Mouse (Mus musculus): Measurements from ENCODE around the gene Oxtr. TPM values are rescaled to one million over a fixed set of nuclear protein-coding genes. Genes with fewer than 3 reads are reported as not detected.

Oxtr gene
- 0.01 and 0.03 TPM in 2 replicates for polyA plus RNA-seq (2012; rRNA removed)

GRCm38 (mm10) chr6:112489910-112490559, at the start of gene Oxtr:
Oxtr (minus strand) TSS chr6:112489943.

GRCm38 (mm10) chr6:112459341-112459749, 30.4 kb downstream of the Oxtr start, which contains the start of gene Cav3:
Cav3 (plus strand) TSS chr6:112459505.

Other genes with a start within 250 kb of the Oxtr start
- 0.28 and 0.54 TPM in 2 replicates for gene Lmcd1, start 216.2 kb downstream of the Oxtr start, polyA plus RNA-seq (2012; rRNA removed)
- gene Ssu2, start 101.9 kb downstream of the Oxtr start, polyA plus RNA-seq (2012; rRNA removed) = 0.03 TPM in 1 of 2 replicates, not detected in the other
- 0.05 and 0.79 TPM in 2 replicates for gene Cav3, start 30.4 kb downstream of the Oxtr start, polyA plus RNA-seq (2012; rRNA removed)
- gene Rad18, start 206.7 kb upstream of the Oxtr start, polyA plus RNA-seq (2012; rRNA removed) = 9.6 and 9.8 TPM in 2 replicates

All from liver, embryonic 14 days (tissue).